Mouse (Mus musculus) ES-E14 (cell line): ENCODE measurements around the gene Them5. TPM values are rescaled to one million over a fixed set of nuclear protein-coding genes. Genes with fewer than 3 reads are reported as not detected.

ENCODE experiments used
- DNase-seq: peaks from one replicate; pipeline ENCODE4 v3.0.0-alpha.2; 2013; ENCODE audit warnings: low read depth, low spot score
- H3K27ac ChIP-seq: 2 replicates; pipeline ENCODE4 v1.5.1; 2012; ENCODE audit warnings: low read depth, mild to moderate bottlenecking, low read length, moderate library complexity, mixed read lengths; ENCODE audit not compliant: poor library complexity, insufficient read depth, severe bottlenecking
- H3K36me3 ChIP-seq: 2 replicates; pipeline ENCODE4 v1.6.1; 2012; ENCODE audit warnings: mild to moderate bottlenecking, low read length, moderate library complexity, mixed read lengths; ENCODE audit not compliant: control insufficient read depth, poor library complexity, insufficient read depth, severe bottlenecking
- H3K4me1 ChIP-seq, 2 experiments: fragments of 150-350 bp in 1 of 2; sonication (generic) in 1 of 2; 2 replicates each; pipeline ENCODE4 v1.6.1; 2012; ENCODE audit warnings: low read length in 2 of 2, mild to moderate bottlenecking in 1 of 2, mixed read lengths in 1 of 2; ENCODE audit not compliant: control insufficient read depth in 2 of 2, insufficient read depth in 2 of 2, poor library complexity in 1 of 2
- H3K4me3 ChIP-seq, 2 experiments: fragments of 150-350 bp in 1 of 2; sonication (generic) in 1 of 2; 2 replicates each; pipeline ENCODE4 v1.5.1; 2012; ENCODE audit warnings: low read length in 2 of 2, low read depth in 1 of 2, mild to moderate bottlenecking in 1 of 2, mixed read lengths in 1 of 2; ENCODE audit not compliant: insufficient read depth in 1 of 2, poor library complexity in 1 of 2, severe bottlenecking in 1 of 2
- H3K9ac ChIP-seq: 2 replicates; pipeline ENCODE4 v1.6.1; 2012; ENCODE audit warnings: low read depth, mild to moderate bottlenecking, low read length, mixed read lengths; ENCODE audit not compliant: poor library complexity, insufficient read depth, severe bottlenecking
- H3K9me3 ChIP-seq: fragments of 150-350 bp; sonication (generic); 2 replicates; pipeline ENCODE4 v1.6.1; 2012; ENCODE audit warnings: low read depth, mild to moderate bottlenecking, low read length; ENCODE audit not compliant: control insufficient read depth, insufficient read depth
- CHD2 ChIP-seq: IDR thresholded peaks from 2 replicates; pipeline ENCODE4 v1.6.1; 2014; ENCODE audit warnings: mild to moderate bottlenecking, low read depth, low read length, inconsistent platforms
- HCFC1 ChIP-seq: IDR thresholded peaks from 2 replicates; pipeline ENCODE4 v1.6.1; 2012; ENCODE audit warnings: low read length, inconsistent platforms, borderline replicate concordance; ENCODE audit not compliant: insufficient read depth
- MAFK ChIP-seq: IDR thresholded peaks from 2 replicates; pipeline ENCODE4 v1.6.1; 2014; ENCODE audit warnings: mild to moderate bottlenecking, low read depth, low read length, inconsistent platforms; ENCODE audit not compliant: insufficient read depth
- ZC3H11A ChIP-seq: IDR thresholded peaks from 2 replicates; pipeline ENCODE4 v1.6.1; 2012; ENCODE audit warnings: low read depth, mild to moderate bottlenecking, inconsistent platforms, low read length, borderline replicate concordance
- ZNF384 ChIP-seq: IDR thresholded peaks from 2 replicates; pipeline ENCODE4 v1.6.1; 2012; ENCODE audit warnings: low read depth, low read length, inconsistent platforms
- in situ Hi-C, 2 experiments: fragments of 600-800 bp; cut with MboI; formaldehyde crosslinking; loops; one replicate each; pipeline ENCODE4 v1.15.1; 2025; ENCODE audit warnings: low sequenced_read_pairs in 2 of 2, inconsistent platforms in 1 of 2; ENCODE audit not compliant: unreplicated experiment in 2 of 2
- total RNA-seq: library from RNA; depleted of rRNA; stranded (reverse); fragments of 300-350 nt; gene quantifications from 2 replicates; pipeline ENCODE4 v1.2.3, GENCODE M21; 2012

The Them5 gene
- total RNA-seq, 1 experiment, result 0.36 TPM

DNA sequence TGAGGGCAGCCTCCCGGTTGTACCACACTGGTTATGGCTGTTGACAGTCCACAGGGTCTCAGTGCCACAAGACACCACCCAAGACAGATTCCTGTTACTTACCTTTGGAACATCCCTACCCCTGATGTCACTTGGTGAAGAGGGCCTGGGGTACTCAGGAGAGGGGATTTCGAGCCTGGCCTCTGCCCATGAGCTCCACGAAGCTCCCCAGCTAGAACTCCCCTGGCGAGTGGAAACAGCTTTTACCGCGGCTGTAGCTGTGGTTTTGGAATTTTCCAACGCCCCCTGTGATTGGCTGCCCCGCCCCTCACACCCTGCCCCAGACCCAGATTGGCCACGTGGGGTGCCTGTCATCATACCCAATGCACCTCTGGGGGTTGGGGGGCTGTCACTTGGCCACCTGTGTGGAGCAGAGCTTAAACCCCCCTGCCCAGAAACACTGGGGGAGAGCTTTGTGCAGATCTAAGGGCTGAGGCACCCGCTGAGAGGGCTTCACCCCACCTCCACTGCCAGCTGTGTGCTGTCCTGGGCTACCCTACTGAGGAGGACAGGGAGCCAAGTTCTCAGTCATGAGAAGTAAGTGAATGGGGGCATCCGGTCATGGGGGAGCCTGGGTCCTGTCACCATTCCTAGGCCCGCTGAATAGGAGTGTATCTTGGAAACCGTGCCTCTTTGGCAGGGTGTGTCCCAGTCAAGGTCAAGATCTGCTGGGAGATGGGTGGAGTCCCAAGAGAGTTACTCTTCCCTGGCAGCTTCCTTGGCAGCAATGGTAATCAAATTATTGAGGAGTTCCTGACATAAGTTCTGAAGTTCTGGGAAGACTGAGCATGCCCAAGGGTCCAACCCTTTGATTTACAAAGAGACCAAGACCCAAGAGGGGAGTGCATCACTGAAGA, 35.4 kb downstream of the Them5 start:
- in situ Hi-C loops, result no loop called here
- H3K36me3 ChIP-seq, result no peaks in the 10 kb centered on the region
- H3K4me1 ChIP-seq, result peaks cover 0 to 16% of the 10 kb centered on the region in 2 experiments
- TF ChIP-seq ZC3H11A (no peak), ZNF384 (no peak), MAFK (no peak), CHD2 (no peak), HCFC1 (no peak)
- no peak overlapping the region for H3K9ac ChIP-seq
- no peak overlapping the region for H3K27ac ChIP-seq
- no peaks in the 10 kb centered on the region for H3K9me3 ChIP-seq
- no peak for DNase-seq
- H3K4me3 ChIP-seq, result no peak overlapping the region

DNA sequence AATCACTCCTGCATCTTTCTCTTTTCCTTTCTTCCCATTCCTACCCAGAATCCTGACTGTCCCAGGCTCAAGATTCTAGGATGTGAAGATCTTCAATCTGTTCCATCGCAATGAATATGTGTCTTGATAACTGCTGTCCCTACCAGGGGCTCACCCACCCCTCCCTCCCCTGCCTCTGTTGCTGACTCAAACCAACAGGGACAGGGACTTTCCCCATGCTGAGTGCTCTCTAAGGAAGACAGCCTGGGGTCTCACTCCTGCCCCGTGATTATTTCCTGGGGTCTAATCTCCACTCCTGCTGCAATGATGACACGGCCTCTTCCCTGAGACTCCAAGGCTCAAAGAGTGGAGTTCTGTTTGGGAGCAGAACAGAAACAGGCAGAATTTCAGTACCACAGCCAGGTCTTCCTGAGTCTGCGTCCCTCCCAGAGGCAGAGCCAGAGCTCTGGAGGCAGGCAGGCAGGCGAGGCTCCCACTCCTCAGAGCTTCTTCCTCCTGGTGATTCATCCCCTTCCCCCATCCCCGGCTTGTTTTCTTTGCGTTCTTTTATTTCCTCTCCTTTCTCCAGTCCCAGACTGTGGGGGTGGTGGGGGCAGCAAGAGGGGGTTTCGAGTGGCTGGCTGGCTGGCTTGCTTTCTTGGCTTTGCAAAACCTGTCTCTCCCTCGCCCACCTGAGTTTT, 38.1 kb downstream of the Them5 start:
- no peak overlapping the region for H3K27ac ChIP-seq

DNA sequence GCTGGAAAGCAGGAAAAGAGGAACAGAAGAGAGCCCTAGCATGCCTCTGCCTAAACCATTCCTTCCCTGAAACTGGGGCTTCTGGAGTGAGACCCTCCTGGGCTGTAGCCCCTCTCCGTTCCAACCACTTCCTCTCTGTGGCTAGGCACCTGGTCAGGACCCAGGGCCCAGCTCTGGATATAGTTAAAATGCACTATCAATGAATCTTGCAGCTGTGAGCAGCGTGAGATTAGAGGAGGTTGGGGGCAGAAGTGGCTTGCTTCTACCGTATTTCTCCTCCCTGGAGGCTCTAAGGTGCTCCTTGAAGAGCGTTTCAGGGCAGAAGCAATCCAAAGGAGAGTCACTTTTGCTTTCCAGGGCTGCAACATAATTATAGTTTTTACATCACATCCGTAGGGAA, 40.4 kb downstream of the Them5 start:
- Histone ChIP-seq H3K36me3 (no peaks in the 10 kb centered on the region), H3K27ac (no peak overlapping the region), H3K4me1 (peaks cover 0 to 6% of the 10 kb centered on the region in 2 experiments; a peak in 3 of 4 replicates), H3K9ac (no peak overlapping the region), H3K9me3 (no peaks in the 10 kb centered on the region), H3K4me3 (no peak overlapping the region)
- no peak for TF ChIP-seq ZC3H11A
- TF ChIP-seq ZNF384, result no peak
- TF ChIP-seq HCFC1, result no peak
- no peak for TF ChIP-seq MAFK
- TF ChIP-seq CHD2, result no peak
- DNase-seq, result no peak
- in situ Hi-C loops, result no loop called here

More for the DNA sequence above, 38.1 kb downstream of the Them5 start:
- Histone ChIP-seq H3K36me3 (no peaks in the 10 kb centered on the region), H3K4me1 (peaks cover 0 to 11% of the 10 kb centered on the region in 2 experiments), H3K9ac (no peak overlapping the region), H3K9me3 (no peaks in the 10 kb centered on the region), H3K4me3 (no peak overlapping the region)
- in situ Hi-C loops, result no loop called here
- TF ChIP-seq MAFK, result no peak
- no peak for TF ChIP-seq ZNF384
- no peak for TF ChIP-seq HCFC1
- no peak for TF ChIP-seq ZC3H11A
- TF ChIP-seq CHD2, result no peak
- no peak for DNase-seq

DNA sequence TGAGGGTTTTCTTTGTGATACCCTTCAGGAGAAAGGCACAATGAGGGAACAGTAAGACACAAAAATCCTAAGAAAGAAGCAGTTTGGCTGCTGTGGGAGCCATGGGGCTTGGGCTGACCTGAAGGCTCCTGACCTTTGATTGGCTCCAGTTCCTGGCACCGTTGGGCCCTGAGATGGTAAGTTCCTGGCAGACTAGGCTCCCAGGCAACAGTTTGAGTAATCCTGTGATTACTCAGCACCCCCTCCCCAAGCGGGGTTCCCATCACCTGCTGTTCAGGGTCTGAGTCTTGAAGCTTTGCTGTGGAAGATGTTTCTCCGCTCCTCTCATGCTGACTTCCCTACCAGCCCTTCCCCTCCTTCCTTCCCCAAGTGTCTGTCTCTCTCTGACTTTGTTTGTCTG, 41.6 kb downstream of the Them5 start:
- H3K4me3 ChIP-seq, result no peak overlapping the region
- DNase-seq, result no peak
- no peaks in the 10 kb centered on the region for H3K4me1 ChIP-seq
- H3K9ac ChIP-seq, result no peak overlapping the region
- no peaks in the 10 kb centered on the region for H3K36me3 ChIP-seq
- no peak overlapping the region for H3K27ac ChIP-seq
- in situ Hi-C loops, result no loop called here
- H3K9me3 ChIP-seq, result no peaks in the 10 kb centered on the region
- TF ChIP-seq MAFK, result no peak
- TF ChIP-seq ZC3H11A, result no peak
- no peak for TF ChIP-seq HCFC1
- TF ChIP-seq ZNF384, result no peak
- TF ChIP-seq CHD2, result no peak
